Mouse (Mus musculus): ENCODE data around the gene Dkk3. TPM values are rescaled to one million over a fixed set of nuclear protein-coding genes. Genes with fewer than 3 reads are reported as not detected.

Gene Dkk3
- 17.0 and 19.2 TPM in 2 replicates for polyA plus RNA-seq (2015; fragmentation: Nextera tagmentation; extraction: Ambion mirVana)

DNA sequence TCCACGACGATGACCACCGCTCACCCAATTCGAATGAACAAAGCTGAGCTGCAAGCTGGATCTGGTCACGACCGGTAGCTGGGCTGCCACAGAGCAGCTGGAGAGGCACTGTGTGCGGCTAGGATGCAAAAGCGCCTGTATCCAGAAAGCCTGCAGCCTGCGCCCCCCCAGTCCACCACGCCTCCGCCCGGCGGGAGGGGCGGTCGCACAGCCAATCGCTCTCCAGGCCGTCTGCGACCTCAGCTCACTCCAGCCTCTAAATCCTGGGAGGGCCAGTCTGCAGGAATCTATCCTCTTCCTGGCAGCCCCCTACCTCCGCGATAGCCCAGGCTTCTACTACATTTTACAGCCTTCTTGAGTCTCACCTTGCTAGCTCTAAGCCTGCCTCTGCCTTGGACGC, at the start of gene Dkk3:
TSS of gene Dkk3 (minus strand) at position 116 of the 400 bp plus-strand sequence.
- 10% methylated on average over 21 of the region's 21 CpGs for WGBS

GRCm38 (mm10) chr7:112207717-112208116, 48.9 kb upstream of the Dkk3 start:
- no peak for TF ChIP-seq CTCF (IDR thresholded peaks at IDR 0.05; ENCODE audit: low read depth)

More for the DNA sequence above, at the start of gene Dkk3:
- Histone ChIP-seq H3K27me3 (replicated peaks; ENCODE audit: control insufficient read depth, insufficient read depth, low read length) (peaks cover 4% of the 10 kb centered on the region), H3K9me3 (ENCODE audit: control insufficient read depth) (no peaks in the 10 kb centered on the region), H3K4me3 (ENCODE audit: low read depth, low read length) (peak within 1 kb of the TSS; percentile 47), H3K4me2 (replicated peaks; ENCODE audit: low read depth) (peak within 1 kb of the TSS; percentile 61), H3K9ac (ENCODE audit: low read depth, low read length) (peak within 1 kb of the TSS; percentile 42), H3K4me1 (replicated peaks; ENCODE audit: control insufficient read depth, insufficient read depth, low read length) (no peaks in the 10 kb centered on the region; the same call in 1 of the 2 replicates), H3K27ac (ENCODE audit: low read depth, low read length) (peak within 1 kb of the TSS; percentile 46; the same call in 1 of the 2 replicates), H3K36me3 (ENCODE audit: control insufficient read depth, insufficient read depth) (no peaks in the 10 kb centered on the region)
- TF ChIP-seq CTCF (IDR thresholded peaks at IDR 0.05; ENCODE audit: low read depth), result no peak
- 0 out of 2 replicates have a peak, but pooled peaks have one; percentile 10 for ATAC-seq

GRCm38 (mm10) chr7:112205513-112205912, 46.7 kb upstream of the Dkk3 start:
- no peak overlapping the region for H3K9ac ChIP-seq (ENCODE audit: low read depth, low read length)
- no peak overlapping the region for H3K4me2 ChIP-seq (replicated peaks; ENCODE audit: low read depth)
- H3K27me3 ChIP-seq (replicated peaks; ENCODE audit: control insufficient read depth, insufficient read depth, low read length), result no peaks in the 10 kb centered on the region
- H3K4me1 ChIP-seq (replicated peaks; ENCODE audit: control insufficient read depth, insufficient read depth, low read length), result peaks cover 13% of the 10 kb centered on the region
- no peak overlapping the region for H3K4me3 ChIP-seq (ENCODE audit: low read depth, low read length)
- TF ChIP-seq CTCF (IDR thresholded peaks at IDR 0.05; ENCODE audit: low read depth), result no peak
- no peak overlapping the region for H3K27ac ChIP-seq (ENCODE audit: low read depth, low read length)
- WGBS, result 86% methylated on average over 6 of the region's 6 CpGs
- ATAC-seq, result no peak
- H3K36me3 ChIP-seq (ENCODE audit: control insufficient read depth, insufficient read depth), result no peaks in the 10 kb centered on the region
- H3K9me3 ChIP-seq (ENCODE audit: control insufficient read depth), result no peaks in the 10 kb centered on the region

More at GRCm38 (mm10) chr7:112207717-112208116, 48.9 kb upstream of the Dkk3 start:
- Histone ChIP-seq H3K27ac (ENCODE audit: low read depth, low read length) (no peak overlapping the region), H3K4me1 (replicated peaks; ENCODE audit: control insufficient read depth, insufficient read depth, low read length) (peaks cover 10% of the 10 kb centered on the region), H3K4me3 (ENCODE audit: low read depth, low read length) (no peak overlapping the region), H3K36me3 (ENCODE audit: control insufficient read depth, insufficient read depth) (no peaks in the 10 kb centered on the region), H3K9me3 (ENCODE audit: control insufficient read depth) (no peaks in the 10 kb centered on the region), H3K27me3 (replicated peaks; ENCODE audit: control insufficient read depth, insufficient read depth, low read length) (no peaks in the 10 kb centered on the region), H3K4me2 (replicated peaks; ENCODE audit: low read depth) (no peak overlapping the region), H3K9ac (ENCODE audit: low read depth, low read length) (no peak overlapping the region)
- ATAC-seq, result no peak
- 91% methylated on average over 6 of the region's 6 CpGs for WGBS

DNA sequence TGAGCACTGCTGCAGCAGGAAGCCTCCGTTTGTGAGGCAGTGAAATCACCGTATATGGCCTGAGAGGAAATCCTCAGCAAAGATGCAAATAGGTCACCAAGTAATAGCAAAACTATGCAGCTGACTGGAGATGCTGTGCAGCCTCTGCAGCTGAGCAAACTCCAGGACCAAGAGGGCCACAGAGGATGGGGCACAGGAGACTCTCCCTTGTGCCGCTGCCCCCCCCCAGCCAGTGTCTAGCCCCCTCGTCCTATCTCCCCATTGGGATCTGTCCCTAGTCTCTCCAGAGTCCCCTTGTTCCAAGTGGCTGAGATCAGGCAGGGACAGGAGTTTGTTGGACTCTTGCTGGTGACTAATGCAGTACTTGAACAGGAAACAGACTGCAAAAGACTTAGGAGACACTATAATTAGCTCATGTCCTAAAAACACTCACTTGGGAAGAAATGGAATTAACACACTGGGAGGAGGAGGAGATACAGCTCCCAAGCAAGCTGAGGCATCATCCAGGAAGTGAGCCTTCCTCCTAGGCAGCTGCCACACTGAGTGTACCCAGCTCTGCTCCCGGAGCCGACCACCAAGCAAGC, 45.6 kb upstream of the Dkk3 start:
- H3K27ac ChIP-seq (ENCODE audit: low read depth, low read length), result peak overlapping the region; percentile 57
- no peak for TF ChIP-seq CTCF (IDR thresholded peaks at IDR 0.05; ENCODE audit: low read depth)
- no peaks in the 10 kb centered on the region for H3K36me3 ChIP-seq (ENCODE audit: control insufficient read depth, insufficient read depth)
- peak overlapping the region; percentile 1; the same call in 1 of the 2 replicates for H3K4me2 ChIP-seq (replicated peaks; ENCODE audit: low read depth)
- no peak overlapping the region for H3K9ac ChIP-seq (ENCODE audit: low read depth, low read length)
- H3K4me3 ChIP-seq (ENCODE audit: low read depth, low read length), result no peak overlapping the region
- 35% methylated on average over 6 of the region's 6 CpGs for WGBS
- no peaks in the 10 kb centered on the region for H3K9me3 ChIP-seq (ENCODE audit: control insufficient read depth)
- no peak for ATAC-seq
- H3K4me1 ChIP-seq (replicated peaks; ENCODE audit: control insufficient read depth, insufficient read depth, low read length), result peaks cover 13% of the 10 kb centered on the region
- H3K27me3 ChIP-seq (replicated peaks; ENCODE audit: control insufficient read depth, insufficient read depth, low read length), result no peaks in the 10 kb centered on the region

DNA sequence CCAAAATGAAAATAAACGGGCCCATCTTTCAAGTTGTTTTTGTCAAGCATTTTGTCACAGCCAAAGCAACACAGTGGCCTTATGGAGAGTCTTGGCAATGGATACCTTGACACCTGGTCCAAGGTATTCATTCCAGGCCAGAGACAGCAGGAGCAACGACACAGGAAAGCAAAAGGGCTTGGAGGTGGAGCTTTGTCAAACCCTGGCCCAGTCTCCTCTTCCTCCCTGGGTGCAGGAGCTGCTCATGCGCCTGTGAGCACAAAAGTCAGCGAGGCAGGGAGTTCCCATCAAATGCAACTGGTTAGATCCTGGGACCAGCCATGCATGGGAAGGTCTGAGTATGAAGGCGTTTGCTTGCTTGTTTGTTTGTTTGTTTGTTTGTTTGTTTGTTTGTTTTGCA, 45.1 kb upstream of the Dkk3 start:
- H3K9me3 ChIP-seq (ENCODE audit: control insufficient read depth), result no peaks in the 10 kb centered on the region
- no peak overlapping the region for H3K4me3 ChIP-seq (ENCODE audit: low read depth, low read length)
- H3K27ac ChIP-seq (ENCODE audit: low read depth, low read length), result no peak overlapping the region
- peaks cover 8% of the 10 kb centered on the region; the same call in 1 of the 2 replicates for H3K4me1 ChIP-seq (replicated peaks; ENCODE audit: control insufficient read depth, insufficient read depth, low read length)
- no peaks in the 10 kb centered on the region for H3K36me3 ChIP-seq (ENCODE audit: control insufficient read depth, insufficient read depth)
- ATAC-seq, result no peak
- H3K4me2 ChIP-seq (replicated peaks; ENCODE audit: low read depth), result no peak overlapping the region
- no peak for TF ChIP-seq CTCF (IDR thresholded peaks at IDR 0.05; ENCODE audit: low read depth)
- 54% methylated on average over 5 of the region's 5 CpGs for WGBS
- no peaks in the 10 kb centered on the region for H3K27me3 ChIP-seq (replicated peaks; ENCODE audit: control insufficient read depth, insufficient read depth, low read length)
- H3K9ac ChIP-seq (ENCODE audit: low read depth, low read length), result no peak overlapping the region

DNA sequence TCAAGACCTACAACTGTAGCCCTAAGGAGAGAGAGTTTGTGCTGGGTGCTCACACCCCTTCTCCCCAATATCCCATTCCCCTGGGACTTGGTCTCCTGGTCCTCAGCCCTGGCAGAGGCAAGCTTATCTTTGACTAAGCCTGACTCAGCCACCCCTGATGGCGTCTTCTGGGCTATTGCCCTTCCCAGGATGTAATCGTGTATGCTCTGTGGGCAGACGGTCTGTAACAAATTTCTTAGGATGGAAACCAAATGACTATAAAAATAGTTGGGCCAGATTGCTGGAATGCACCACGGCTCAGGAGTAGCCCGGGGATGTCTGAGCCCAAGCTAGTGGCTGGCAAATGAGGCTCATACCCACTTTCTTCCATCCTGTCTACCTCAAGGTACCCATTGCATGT, 44.0 kb upstream of the Dkk3 start:
- Histone ChIP-seq H3K4me1 (replicated peaks; ENCODE audit: control insufficient read depth, insufficient read depth, low read length) (peaks cover 3% of the 10 kb centered on the region; the same call in 1 of the 2 replicates), H3K9ac (ENCODE audit: low read depth, low read length) (no peak overlapping the region), H3K36me3 (ENCODE audit: control insufficient read depth, insufficient read depth) (no peaks in the 10 kb centered on the region), H3K27me3 (replicated peaks; ENCODE audit: control insufficient read depth, insufficient read depth, low read length) (no peaks in the 10 kb centered on the region), H3K27ac (ENCODE audit: low read depth, low read length) (no peak overlapping the region), H3K4me3 (ENCODE audit: low read depth, low read length) (no peak overlapping the region), H3K9me3 (ENCODE audit: control insufficient read depth) (no peaks in the 10 kb centered on the region), H3K4me2 (replicated peaks; ENCODE audit: low read depth) (no peak overlapping the region)
- ATAC-seq, result no peak
- TF ChIP-seq CTCF (IDR thresholded peaks at IDR 0.05; ENCODE audit: low read depth), result no peak
- WGBS, result 57% methylated on average over 5 of the region's 5 CpGs
